Mouse (Mus musculus) lung, postnatal 10 days (tissue): ENCODE measurements around the gene Ppp1r9b.

ENCODE experiments used
- DNase-seq: peaks from one replicate; pipeline ENCODE4 v3.0.0; 2021

Gene Ppp1r9b

GRCm38 (mm10) chr11:95024439-95025184 is 33.8 kb downstream of the Ppp1r9b start:
- DNase-seq, result no peak

GRCm38 (mm10) chr11:95025227-95026012 is 34.6 kb downstream of the Ppp1r9b start:
- DNase-seq, result no peak

GRCm38 (mm10) chr11:95026090-95026542 is 35.3 kb downstream of the Ppp1r9b start:
- DNase-seq, result no peak

- DNase-seq, result no peak
Measured at GRCm38 (mm10) chr11:95026849-95027248, 36.0 kb downstream of the Ppp1r9b start.

GRCm38 (mm10) chr11:95027850-95028470 is 37.1 kb downstream of the Ppp1r9b start:
- no peak for DNase-seq

- DNase-seq, result no peak
Measured at GRCm38 (mm10) chr11:95032945-95033344, 42.1 kb downstream of the Ppp1r9b start.

- DNase-seq, result no peak
Measured at GRCm38 (mm10) chr11:95033617-95034016, 42.8 kb downstream of the Ppp1r9b start.

- no peak for DNase-seq
Measured at GRCm38 (mm10) chr11:95034902-95035301, 44.1 kb downstream of the Ppp1r9b start.

- no peak for DNase-seq
Measured at GRCm38 (mm10) chr11:95036521-95036920, 45.7 kb downstream of the Ppp1r9b start.

- DNase-seq, result no peak
Measured at GRCm38 (mm10) chr11:95037306-95037705, 46.5 kb downstream of the Ppp1r9b start.

- no peak for DNase-seq
Measured at GRCm38 (mm10) chr11:95038156-95038817, 47.5 kb downstream of the Ppp1r9b start.

GRCm38 (mm10) chr11:95038818-95039655 is 48.2 kb downstream of the Ppp1r9b start:
- no peak for DNase-seq

- DNase-seq, result no peak
Measured at GRCm38 (mm10) chr11:95039766-95040165, 48.9 kb downstream of the Ppp1r9b start.

GRCm38 (mm10) chr11:95040491-95041138 is 49.8 kb downstream of the Ppp1r9b start:
- peak; percentile 79 for DNase-seq

GRCm38 (mm10) chr11:95041139-95041609 is 50.3 kb downstream of the Ppp1r9b start, which contains the start of gene Pdk2:
Gene Pdk2 (minus strand): TSS chr11:95041354.
- peak; percentile 98 for DNase-seq

GRCm38 (mm10) chr11:95042096-95042495 is 51.3 kb downstream of the Ppp1r9b start:
- DNase-seq, result peak; percentile 92

GRCm38 (mm10) chr11:95043060-95043459 is 52.2 kb downstream of the Ppp1r9b start:
- no peak for DNase-seq

GRCm38 (mm10) chr11:95043608-95044007 is 52.8 kb downstream of the Ppp1r9b start:
- DNase-seq, result no peak

GRCm38 (mm10) chr11:95044185-95044870 is 53.5 kb downstream of the Ppp1r9b start:
- no peak for DNase-seq

GRCm38 (mm10) chr11:95046980-95047680 is 56.3 kb downstream of the Ppp1r9b start:
- peak; percentile 75 for DNase-seq
